Mouse (Mus musculus) NIH3T3 (cell line): ENCODE measurements around the gene Stox2.

Experiments
- DNase-seq: peaks from one replicate; pipeline ENCODE4 v3.0.0-alpha.2; 2012; ENCODE audit warnings: low read depth

Stox2 gene

GRCm38 (mm10) chr8:47182292-47182691, 263.9 kb downstream of the Stox2 start:
- no peak for DNase-seq

GRCm38 (mm10) chr8:47181032-47181698, 265.0 kb downstream of the Stox2 start:
- no peak for DNase-seq

GRCm38 (mm10) chr8:47180181-47180580, 266.0 kb downstream of the Stox2 start:
- DNase-seq: no peak

GRCm38 (mm10) chr8:47178785-47179184, 267.4 kb downstream of the Stox2 start:
- no peak for DNase-seq

- no peak for DNase-seq
Observed at GRCm38 (mm10) chr8:47173823-47174222, 272.3 kb downstream of the Stox2 start.

- no peak for DNase-seq
Observed at GRCm38 (mm10) chr8:47172848-47173247, 273.3 kb downstream of the Stox2 start.

GRCm38 (mm10) chr8:47160688-47161087, 285.5 kb downstream of the Stox2 start:
- DNase-seq: no peak

GRCm38 (mm10) chr8:47154521-47154920, 291.6 kb downstream of the Stox2 start:
- no peak for DNase-seq

GRCm38 (mm10) chr8:47145258-47145657, 300.9 kb downstream of the Stox2 start:
- DNase-seq: no peak

- DNase-seq: no peak
Observed at GRCm38 (mm10) chr8:47136047-47136446, 310.1 kb downstream of the Stox2 start.

GRCm38 (mm10) chr8:47135586-47135985, 310.6 kb downstream of the Stox2 start:
- DNase-seq: no peak

- no peak for DNase-seq
Observed at GRCm38 (mm10) chr8:47134736-47135135, 311.4 kb downstream of the Stox2 start.

- no peak for DNase-seq
Observed at GRCm38 (mm10) chr8:47133381-47133780, 312.8 kb downstream of the Stox2 start.
